Comparison of ENCODE assay signal across 14 mouse cellular contexts in genomic region chr16:21827581-21827980, GRCm38 (mm10). TPM values are rescaled to one million over a fixed set of nuclear protein-coding genes. Genes with fewer than 3 reads are reported as not detected.
DNase-seq lines count a peak whose midpoint lies in the region; ATAC-seq and TF ChIP-seq lines count a peak whose summit lies in the region.
"Had no signal": no experiment of that assay in that cellular context is flagged by ENCODE, and none has a peak within 500 bp of the region (broad histone marks: within the 10 kb centered on the region; RNA-seq: fewer than 3 reads in every experiment).

No protein-coding gene starts in this region.

- no peak overlapping the region for H3K9ac ChIP-seq in heart, postnatal 0 days (replicated peaks; ENCODE audit: low read depth, low read length)
- no peak overlapping the region for H3K9ac ChIP-seq in heart, adult 2 months (ENCODE audit: low read depth, low read length)
- H3K9ac ChIP-seq in embryonic facial prominence, embryonic 14.5 days (ENCODE audit: low read depth, low read length), result no peak overlapping the region
- H3K9ac ChIP-seq in kidney, embryonic 15.5 days, result no peak overlapping the region
- H3K9ac ChIP-seq in limb, embryonic 13.5 days, result no peak overlapping the region
- H3K9ac ChIP-seq: hindbrain, embryonic 14.5 days had no signal

- no peak for ATAC-seq in heart, postnatal 0 days (ENCODE audit: insufficient read depth, low read depth)
- no peak for ATAC-seq in embryonic facial prominence, embryonic 14.5 days (ENCODE audit: low read depth)
- ATAC-seq in kidney, embryonic 15.5 days (replicated peaks; ENCODE audit: low FRiP score), result no peak
- ATAC-seq in limb, embryonic 13.5 days (ENCODE audit: low FRiP score, low read depth), result no peak
- ATAC-seq: lung, postnatal 0 days; Patski had no signal

- TF ChIP-seq EP300 in heart, postnatal 0 days (IDR thresholded peaks at IDR 0.05; ENCODE audit: low read depth), result no peak
- TF ChIP-seq EP300 in heart, adult 2 months (IDR thresholded peaks at IDR 0.05; ENCODE audit: insufficient read depth, low read depth, low read length), result no peak

- intact Hi-C loops in heart, adult 2 months (cut with DNase I), result no loop called here

- no peaks in the 10 kb centered on the region for H3K4me1 ChIP-seq in heart, postnatal 0 days (ENCODE audit: control insufficient read depth, insufficient read depth)
- H3K4me1 ChIP-seq in heart, adult 2 months (ENCODE audit: control insufficient read depth, insufficient read depth, low read length), result 0 out of 2 replicates have a peak, but pooled peaks cover 1% of the 10 kb centered on the region
- H3K4me1 ChIP-seq in embryonic facial prominence, embryonic 14.5 days (ENCODE audit: control insufficient read depth, insufficient read depth, low read length), result no peaks in the 10 kb centered on the region
- peaks cover 18% of the 10 kb centered on the region for H3K4me1 ChIP-seq in kidney, embryonic 15.5 days
- peaks cover 11% of the 10 kb centered on the region for H3K4me1 ChIP-seq in limb, embryonic 13.5 days

- no peaks in the 10 kb centered on the region for H3K36me3 ChIP-seq in heart, postnatal 0 days (replicated peaks; ENCODE audit: control insufficient read depth, insufficient read depth, low read length)
- no peaks in the 10 kb centered on the region for H3K36me3 ChIP-seq in heart, adult 2 months (ENCODE audit: control insufficient read depth, insufficient read depth, low read length)
- no peaks in the 10 kb centered on the region for H3K36me3 ChIP-seq in embryonic facial prominence, embryonic 14.5 days (ENCODE audit: control insufficient read depth, insufficient read depth, low read length)
- H3K36me3 ChIP-seq in kidney, embryonic 15.5 days, result no peaks in the 10 kb centered on the region
- no peaks in the 10 kb centered on the region for H3K36me3 ChIP-seq in limb, embryonic 13.5 days

- no peak overlapping the region for H3K27ac ChIP-seq in heart, postnatal 0 days (ENCODE audit: low read depth)
- no peak overlapping the region for H3K27ac ChIP-seq in heart, adult 2 months
- 0 out of 2 replicates have a peak overlapping the region, but pooled peaks have one; percentile 6 for H3K27ac ChIP-seq in embryonic facial prominence, embryonic 14.5 days (replicated peaks; ENCODE audit: low read depth, low read length)
- peak overlapping the region; percentile 80 for H3K27ac ChIP-seq in kidney, embryonic 15.5 days
- peak overlapping the region; percentile 67; the same call in 1 of the 2 replicates for H3K27ac ChIP-seq in limb, embryonic 13.5 days
- H3K27ac ChIP-seq: hindbrain, embryonic 14.5 days had no signal

- H3K4me3 ChIP-seq in heart, postnatal 0 days (ENCODE audit: low read depth, low read length), result no peak overlapping the region
- H3K4me3 ChIP-seq in heart, adult 2 months, result no peak overlapping the region
- H3K4me3 ChIP-seq in embryonic facial prominence, embryonic 14.5 days (ENCODE audit: low read depth, low read length), result no peak overlapping the region
- no peak overlapping the region for H3K4me3 ChIP-seq in kidney, embryonic 15.5 days (replicated peaks)
- H3K4me3 ChIP-seq in limb, embryonic 13.5 days, result no peak overlapping the region

- 60% methylated on average over 4 of the region's 4 CpGs for WGBS in heart, postnatal 0 days
- WGBS in heart, adult 2 months, result 37% methylated on average over 4 of the region's 4 CpGs
- WGBS in embryonic facial prominence, embryonic 14.5 days, result 69% methylated on average over 4 of the region's 4 CpGs
- 55% methylated on average over 4 of the region's 4 CpGs for WGBS in kidney, embryonic 15.5 days
- WGBS in limb, embryonic 13.5 days, result 68% methylated on average over 4 of the region's 4 CpGs

- H3K4me2 ChIP-seq in heart, postnatal 0 days (ENCODE audit: low read depth, low read length), result 0 out of 2 replicates have a peak overlapping the region, but pooled peaks have one; percentile 5
- H3K4me2 ChIP-seq in embryonic facial prominence, embryonic 14.5 days (ENCODE audit: low read depth, low read length), result no peak overlapping the region
- H3K4me2 ChIP-seq in kidney, embryonic 15.5 days, result peak overlapping the region; percentile 23; the same call in 1 of the 2 replicates
- no peak overlapping the region for H3K4me2 ChIP-seq in limb, embryonic 13.5 days (replicated peaks)
- H3K4me2 ChIP-seq: hindbrain, embryonic 14.5 days; midbrain, embryonic 11.5 days had no signal

- no peaks in the 10 kb centered on the region for H3K79me2 ChIP-seq in heart, adult 2 months (replicated peaks; ENCODE audit: control insufficient read depth, insufficient read depth, low read length)

- H3K27me3 ChIP-seq in heart, postnatal 0 days (ENCODE audit: control insufficient read depth, insufficient read depth, low read length), result no peaks in the 10 kb centered on the region
- no peaks in the 10 kb centered on the region for H3K27me3 ChIP-seq in heart, adult 2 months (ENCODE audit: control insufficient read depth, insufficient read depth, low read length)
- H3K27me3 ChIP-seq in embryonic facial prominence, embryonic 14.5 days (replicated peaks; ENCODE audit: control insufficient read depth, insufficient read depth, low read length), result no peaks in the 10 kb centered on the region
- H3K27me3 ChIP-seq in kidney, embryonic 15.5 days, result no peaks in the 10 kb centered on the region
- no peaks in the 10 kb centered on the region for H3K27me3 ChIP-seq in limb, embryonic 13.5 days
- H3K27me3 ChIP-seq: Patski had no signal

- no peak for TF ChIP-seq CTCF in heart, postnatal 0 days (IDR thresholded peaks at IDR 0.05; ENCODE audit: low read depth)
- no peak for TF ChIP-seq CTCF in heart, adult 2 months (IDR thresholded peaks at IDR 0.05)

- no peak for TF ChIP-seq POLR2A in heart, adult 2 months (IDR thresholded peaks at IDR 0.05; ENCODE audit: insufficient read depth, low read depth, low read length)

- no peaks in the 10 kb centered on the region for H3K9me3 ChIP-seq in heart, postnatal 0 days (replicated peaks; ENCODE audit: control insufficient read depth, low read length)
- no peaks in the 10 kb centered on the region for H3K9me3 ChIP-seq in embryonic facial prominence, embryonic 14.5 days (ENCODE audit: control insufficient read depth, low read length)
- H3K9me3 ChIP-seq in kidney, embryonic 15.5 days (replicated peaks), result no peaks in the 10 kb centered on the region
- no peaks in the 10 kb centered on the region for H3K9me3 ChIP-seq in limb, embryonic 13.5 days

- no peak for DNase-seq in heart, postnatal 0 days (ENCODE audit: low spot score)
- DNase-seq in heart, adult 2 months, result no peak
- DNase-seq in embryonic facial prominence, embryonic 14.5 days (ENCODE audit: low spot score), result no peak
- DNase-seq in adrenal gland, adult (ENCODE audit: inconsistent age in 2 of 2, low spot score in 1 of 2), result no peak
- no peak for DNase-seq in testis, postnatal 10 days (ENCODE audit: low spot score)
- DNase-seq in adrenal gland, adult 18-20 months (ENCODE audit: low spot score in 2 of 2), result no peak
- DNase-seq: adrenal gland, adult 8-10 months; cerebellum, postnatal 14 days had no signal

RNA-seq across cellular contexts. Expression of gene Map3k13, which starts 33.4 kb away (rescaled TPM):
- total RNA-seq in heart, postnatal 0 days (2014; rRNA removed; ENCODE audit: low replicate concordance), result 1.0 and 1.4 TPM in 2 replicates
- 0.33 and 0.36 TPM in 2 replicates for polyA plus RNA-seq in heart, postnatal 0 days (2015; fragmentation: Nextera tagmentation; extraction: Ambion mirVana)
- under 1 TPM; 0.96 to 0.97 TPM for total RNA-seq in heart, adult 2 months (2021)
- polyA plus RNA-seq in heart, adult 2 months (2012; rRNA removed), result 0.62 and 1.1 TPM in 2 replicates
- 0.84 and 0.95 TPM in 2 replicates for polyA plus RNA-seq in embryonic facial prominence, embryonic 14.5 days (2014; fragmentation: Nextera tagmentation; extraction: Ambion mirVana)
- polyA plus RNA-seq in kidney, embryonic 15.5 days (2015; fragmentation: Nextera tagmentation; extraction: Ambion mirVana), result 0.73 and 0.90 TPM in 2 replicates
- polyA plus RNA-seq in limb, embryonic 13.5 days (2015; fragmentation: Nextera tagmentation; extraction: Ambion mirVana), result 0.87 and 1.0 TPM in 2 replicates
- total RNA-seq in adrenal gland, adult 18-20 months (2021), result under 1 TPM; 0.70 to 0.77 TPM

RNA-seq across cellular contexts. Expression of gene Ehhadh, which starts 40.0 kb away (rescaled TPM):
- total RNA-seq in heart, postnatal 0 days (2014; rRNA removed; ENCODE audit: low replicate concordance), result 3.8 and 6.5 TPM in 2 replicates
- polyA plus RNA-seq in heart, postnatal 0 days (2015; fragmentation: Nextera tagmentation; extraction: Ambion mirVana), result 3.5 and 4.3 TPM in 2 replicates
- 10 to 100 TPM; 13.6 to 16.9 TPM for total RNA-seq in heart, adult 2 months (2021)
- 6.6 and 10.7 TPM in 2 replicates for polyA plus RNA-seq in heart, adult 2 months (2012; rRNA removed)
- polyA plus RNA-seq in embryonic facial prominence, embryonic 14.5 days (2014; fragmentation: Nextera tagmentation; extraction: Ambion mirVana), result 2.2 and 2.5 TPM in 2 replicates
- 3.0 and 4.0 TPM in 2 replicates for polyA plus RNA-seq in kidney, embryonic 15.5 days (2015; fragmentation: Nextera tagmentation; extraction: Ambion mirVana)
- polyA plus RNA-seq in limb, embryonic 13.5 days (2015; fragmentation: Nextera tagmentation; extraction: Ambion mirVana), result 2.6 and 2.9 TPM in 2 replicates
- 10 to 100 TPM; 31.4 to 36.6 TPM for total RNA-seq in adrenal gland, adult 18-20 months (2021)

Comparison
In these comparisons a context has a peak if more than half of its experiments do, and no peak if none do; other contexts are left out.
1. H3K27ac ChIP-seq: peak in embryonic facial prominence, embryonic 14.5 days (single experiment), kidney, embryonic 15.5 days (single experiment) and limb, embryonic 13.5 days (single experiment); none in heart, postnatal 0 days (single experiment) and heart, adult 2 months (single experiment).
2. H3K4me2 ChIP-seq: peak in heart, postnatal 0 days (single experiment) and kidney, embryonic 15.5 days (single experiment); none in embryonic facial prominence, embryonic 14.5 days (single experiment) and limb, embryonic 13.5 days (single experiment).